Mouse (Mus musculus) hematopoietic stem cell, adult 5-6 weeks (primary cell): ENCODE results near the gene Cdkal1. TPM values are rescaled to one million over a fixed set of nuclear protein-coding genes. Genes with fewer than 3 reads are reported as not detected.

Source experiments
- ATAC-seq, 2 experiments: fragments of 125-278 bp in 1 of 2; replicated peaks in 1 of 2; 2 replicates each; pipeline ENCODE4 v1.8.0; 2016 to 2017; ENCODE audit warnings: inconsistent platforms in 2 of 2, mild to moderate bottlenecking in 2 of 2, moderate number of reproducible peaks in 2 of 2, low read depth in 1 of 2, moderate TSS enrichment in 1 of 2; ENCODE audit not compliant: low FRiP score in 2 of 2, poor library complexity in 2 of 2, severe bottlenecking in 2 of 2, insufficient read depth in 1 of 2, low TSS enrichment in 1 of 2
- total RNA-seq: library from RNA; stranded (forward); fragments of 172-1452, 232-1000 nt; gene quantifications from 2 replicates; pipeline ENCODE4 v1.2.3, GENCODE M21; 2017

Gene Cdkal1
- 51.3 and 57.8 TPM in 2 replicates for total RNA-seq

DNA sequence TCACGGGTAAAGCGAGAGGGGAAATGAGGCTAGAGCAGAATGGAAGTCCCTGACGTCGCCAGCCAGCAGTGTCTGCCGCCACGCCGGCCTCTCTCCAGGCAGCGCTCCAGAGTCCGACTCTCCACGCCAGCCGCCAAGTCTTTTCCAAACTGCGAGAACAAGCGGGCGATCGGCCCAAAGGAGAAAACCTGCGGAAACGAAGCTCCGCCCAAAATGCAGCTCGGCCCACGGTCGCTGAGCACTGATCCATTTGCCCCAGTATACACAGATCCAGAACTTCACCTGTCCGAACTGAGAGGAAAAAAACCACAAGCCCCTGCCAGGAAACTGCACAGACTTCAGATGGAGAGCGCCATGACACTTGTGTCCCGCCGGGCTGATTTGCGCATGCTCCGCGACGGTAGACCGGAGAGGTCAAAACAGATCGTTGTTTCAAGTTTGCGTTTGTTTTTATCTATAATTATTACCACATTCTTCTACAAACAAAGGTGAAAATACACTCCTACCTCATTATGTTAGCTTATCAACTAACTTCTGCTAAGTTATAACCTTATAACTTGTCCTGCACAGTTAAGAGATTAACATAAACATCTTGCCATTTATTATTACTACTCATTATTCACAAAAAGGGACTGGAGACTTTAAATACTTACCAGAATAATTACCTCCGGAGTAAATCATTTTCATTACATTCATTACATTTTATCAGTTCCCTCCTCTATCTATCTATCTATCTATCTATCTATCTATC is at the start of gene Cdkal1:
Gene Cdkal1, minus strand, starts transcription at position 394 of the 751 bp plus-strand sequence.
- ATAC-seq, result peak; percentile 78 to 86

- no peak for ATAC-seq
Measured at GRCm38 (mm10) chr13:29903341-29903740, 47.9 kb upstream of the Cdkal1 start.

GRCm38 (mm10) chr13:29902676-29903075 is 47.2 kb upstream of the Cdkal1 start:
- ATAC-seq, result no peak

DNA sequence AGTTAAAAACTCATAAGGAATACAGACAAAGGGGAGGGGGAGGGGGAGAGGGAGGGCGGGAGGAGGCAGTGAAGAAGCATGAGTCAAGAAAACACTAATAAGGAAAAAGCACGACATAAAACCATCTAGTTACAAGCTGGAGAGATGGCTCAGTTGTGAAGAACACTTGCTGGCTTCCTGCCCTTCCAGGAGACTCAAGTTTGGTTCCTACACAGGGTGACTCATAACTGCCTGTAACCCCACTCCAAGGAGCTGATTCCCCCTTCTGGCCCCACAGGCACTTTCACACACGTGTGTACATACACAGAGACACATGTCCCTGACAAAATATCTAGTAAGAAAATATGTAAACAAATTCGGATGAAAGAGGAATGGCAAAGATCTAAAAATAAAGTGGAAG is 46.2 kb upstream of the Cdkal1 start:
- no peak for ATAC-seq

DNA sequence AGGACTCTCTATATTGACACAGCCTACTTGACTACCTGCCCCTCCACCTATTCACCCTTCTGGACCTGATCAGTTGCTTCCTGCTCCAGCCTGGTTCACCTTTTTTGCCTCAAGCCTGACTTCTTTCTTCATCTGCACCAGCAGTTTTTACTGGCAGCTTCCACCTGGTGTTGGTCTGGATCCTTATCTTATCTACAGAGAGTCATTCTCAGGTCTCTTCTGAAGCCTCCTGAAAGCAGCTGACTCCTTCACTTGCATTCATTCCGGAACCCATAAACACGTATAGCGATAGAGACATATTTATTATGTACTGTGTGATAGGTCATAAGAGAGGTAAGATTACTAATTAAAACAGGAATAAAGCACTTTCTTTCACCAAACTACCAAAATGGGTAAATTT is 11.3 kb upstream of the Cdkal1 start:
- ATAC-seq, result no peak

GRCm38 (mm10) chr13:29864331-29864730 is 8.9 kb upstream of the Cdkal1 start:
- no peak for ATAC-seq

DNA sequence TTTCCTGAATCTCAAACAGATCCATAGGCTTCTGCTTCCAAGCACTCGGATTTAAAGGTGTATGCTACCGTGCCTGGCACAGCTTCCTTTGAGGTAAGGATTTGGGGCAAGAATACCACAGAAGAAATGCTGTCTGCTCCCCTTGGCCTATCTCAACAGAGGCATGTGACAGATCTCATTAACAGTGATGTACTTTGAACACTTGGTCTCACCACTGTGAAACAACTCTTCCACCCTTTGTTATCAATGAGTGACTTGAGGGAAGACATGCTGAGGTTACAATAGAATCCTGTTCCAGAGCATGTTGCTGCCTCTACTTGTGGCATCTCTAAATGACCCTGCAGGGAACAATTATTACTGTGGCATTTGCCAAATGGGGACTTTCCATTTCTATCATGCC is 4.6 kb upstream of the Cdkal1 start:
- no peak for ATAC-seq

DNA sequence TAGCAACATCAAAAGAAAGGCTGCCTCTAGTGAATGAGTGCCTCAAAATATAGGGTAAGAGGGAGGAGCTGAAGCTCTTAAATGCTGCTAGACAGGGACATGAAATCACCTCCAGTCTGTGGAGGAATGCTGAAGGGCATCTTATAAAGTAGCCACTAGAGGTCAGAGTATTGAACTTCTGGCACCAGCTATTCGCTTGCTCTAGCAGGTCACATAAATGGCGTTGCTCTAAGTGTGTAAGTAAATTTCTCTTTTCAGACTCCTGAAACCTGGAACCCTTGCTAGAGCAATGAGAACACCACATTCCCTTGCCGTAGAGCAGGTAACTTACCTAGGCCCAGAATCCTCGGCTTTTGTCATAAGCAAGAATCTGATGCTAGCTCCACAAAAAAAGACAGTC is 2.0 kb upstream of the Cdkal1 start:
- ATAC-seq, result peak; percentile 70 to 82

DNA sequence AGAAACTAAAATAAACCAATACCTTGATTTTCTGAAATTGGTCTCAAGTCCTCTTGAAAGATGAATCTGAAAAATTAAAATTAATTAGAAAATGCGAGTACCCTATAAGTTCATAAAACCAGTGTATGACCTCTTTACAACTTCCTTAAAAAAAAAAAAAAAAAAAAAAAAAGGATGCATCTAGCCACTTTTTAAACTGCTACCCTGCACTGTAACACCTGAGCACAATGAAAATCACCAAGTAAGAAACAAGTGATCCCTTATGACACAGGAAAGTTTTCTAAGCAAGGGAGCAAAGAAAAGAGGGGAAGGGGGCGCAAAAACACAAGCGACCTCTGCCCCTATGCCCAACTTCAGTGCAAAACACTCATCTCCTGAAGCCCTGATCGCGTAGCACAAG is 598 bp downstream of the Cdkal1 start:
- ATAC-seq, result no peak; a peak in 1 of 4 replicates

- peak; percentile 50 to 69; a peak in 2 of 4 replicates for ATAC-seq
Measured at GRCm38 (mm10) chr13:29838409-29839047, 16.9 kb downstream of the Cdkal1 start.

GRCm38 (mm10) chr13:29835170-29835569 is 20.3 kb downstream of the Cdkal1 start:
- peak; percentile 46 to 59; a peak in 1 of 4 replicates for ATAC-seq

- no peak for ATAC-seq
Measured at GRCm38 (mm10) chr13:29833751-29834150, 21.7 kb downstream of the Cdkal1 start.

- ATAC-seq, result no peak
Measured at GRCm38 (mm10) chr13:29831126-29831525, 24.3 kb downstream of the Cdkal1 start.

DNA sequence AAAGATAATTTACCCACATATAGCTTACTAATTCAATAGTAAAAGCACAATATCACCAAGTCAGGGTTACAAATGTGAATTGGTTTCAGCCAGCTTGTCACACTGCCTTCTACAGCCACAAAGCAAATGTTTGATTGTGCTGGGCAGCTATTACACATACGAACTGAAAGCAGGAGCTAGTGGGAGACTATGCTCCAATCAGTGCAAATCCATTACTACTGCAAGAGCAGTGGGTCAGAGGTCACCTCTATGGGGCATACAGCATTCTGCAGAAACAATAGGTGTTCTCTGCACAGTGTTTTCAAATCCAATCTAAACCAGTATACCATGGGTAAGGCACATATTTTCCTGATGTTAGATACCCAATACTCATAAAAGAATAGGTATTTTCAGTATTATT is 27.4 kb downstream of the Cdkal1 start:
- no peak for ATAC-seq

DNA sequence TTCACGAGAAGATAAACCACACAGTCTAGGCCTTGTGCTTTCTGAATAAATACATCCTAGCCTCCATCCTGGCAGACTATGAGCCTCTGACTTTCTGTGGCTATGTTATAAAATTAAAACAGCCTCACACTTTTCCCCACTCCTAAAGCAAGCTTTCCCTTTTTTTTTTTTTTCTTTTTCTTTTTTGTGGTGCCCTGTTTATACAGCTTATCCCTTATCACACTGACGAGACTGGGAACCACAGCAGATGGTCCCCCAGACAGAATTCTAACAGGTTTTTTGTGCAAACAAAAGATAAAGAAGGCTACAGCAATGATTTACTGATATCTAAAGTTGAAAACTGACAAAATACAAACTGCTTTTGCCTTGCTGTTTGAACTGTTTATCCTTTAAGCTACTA is 29.0 kb downstream of the Cdkal1 start:
- ATAC-seq, result no peak

- no peak for ATAC-seq
Measured at GRCm38 (mm10) chr13:29826041-29826440, 29.4 kb downstream of the Cdkal1 start.

- no peak for ATAC-seq
Measured at GRCm38 (mm10) chr13:29824797-29825196, 30.7 kb downstream of the Cdkal1 start.

GRCm38 (mm10) chr13:29824326-29824725 is 31.1 kb downstream of the Cdkal1 start:
- ATAC-seq, result no peak

- no peak for ATAC-seq
Measured at GRCm38 (mm10) chr13:29823906-29824305, 31.6 kb downstream of the Cdkal1 start.
